Mouse (Mus musculus) olfactory bulb, adult 2 months (tissue): ENCODE results near the gene Zfp90.

Source experiments
- CTCF ChIP-seq: fragments of 200-500 bp; IDR thresholded peaks from 2 replicates; pipeline ENCODE4 v1.5.1; 2012; ENCODE audit warnings: low read depth, mild to moderate bottlenecking, low read length, moderate library complexity; ENCODE audit not compliant: insufficient read depth
- POLR2A ChIP-seq: fragments of 200-500 bp; IDR thresholded peaks from 2 replicates; pipeline ENCODE4 v1.6.1; 2012; ENCODE audit warnings: mild to moderate bottlenecking, low read depth, low read length, moderate library complexity; ENCODE audit not compliant: insufficient read depth

GRCm38 (mm10) chr8:106451301-106452085, 36.4 kb downstream of the Zfp90 start:
- TF ChIP-seq CTCF (no peak), POLR2A (no peak)
